Mouse (Mus musculus): ENCODE results near the gene L3mbtl3. TPM values are rescaled to one million over a fixed set of nuclear protein-coding genes. Genes with fewer than 3 reads are reported as not detected.

The L3mbtl3 gene
- polyA plus RNA-seq, 1 experiment from 2014 or later, result 21.2 TPM

GRCm38 (mm10) chr10:26280009-26280408 is 95.8 kb downstream of the L3mbtl3 start:
- 75% methylated on average over 8 of the region's 8 CpGs for WGBS
- ATAC-seq (ENCODE audit: low FRiP score, low read depth), result no peak
- Histone ChIP-seq H3K4me3 (no peak overlapping the region), H3K9ac (no peak overlapping the region), H3K4me1 (no peaks in the 10 kb centered on the region), H3K4me2 (replicated peaks) (no peak overlapping the region), H3K36me3 (peaks cover 26% of the 10 kb centered on the region), H3K27ac (no peak overlapping the region), H3K9me3 (no peaks in the 10 kb centered on the region), H3K27me3 (replicated peaks) (no peaks in the 10 kb centered on the region)

- Histone ChIP-seq H3K4me1 (no peaks in the 10 kb centered on the region), H3K4me2 (replicated peaks) (no peak overlapping the region), H3K27ac (no peak overlapping the region), H3K4me3 (no peak overlapping the region), H3K9ac (no peak overlapping the region), H3K27me3 (replicated peaks) (no peaks in the 10 kb centered on the region), H3K36me3 (peaks cover 35% of the 10 kb centered on the region), H3K9me3 (no peaks in the 10 kb centered on the region)
- WGBS, result 93% methylated on average over 6 of the region's 6 CpGs
- ATAC-seq (ENCODE audit: low FRiP score, low read depth), result no peak
These were observed 100.4 kb downstream of the L3mbtl3 start for GRCm38 (mm10) chr10:26275414-26275813.

GRCm38 (mm10) chr10:26263744-26264459 is 111.9 kb downstream of the L3mbtl3 start:
- Histone ChIP-seq H3K4me3 (no peak overlapping the region), H3K9ac (no peak overlapping the region), H3K27ac (no peak overlapping the region), H3K27me3 (replicated peaks) (no peaks in the 10 kb centered on the region), H3K9me3 (no peaks in the 10 kb centered on the region), H3K4me1 (no peaks in the 10 kb centered on the region), H3K4me2 (replicated peaks) (no peak overlapping the region), H3K36me3 (no peaks in the 10 kb centered on the region)
- 83% methylated on average over 3 of the region's 3 CpGs for WGBS
- no peak for ATAC-seq (ENCODE audit: low FRiP score, low read depth)

- no peaks in the 10 kb centered on the region for H3K27me3 ChIP-seq (replicated peaks)
- H3K4me2 ChIP-seq (replicated peaks), result no peak overlapping the region
- no peak for ATAC-seq (ENCODE audit: low FRiP score, low read depth)
- 79% methylated on average over 4 of the region's 4 CpGs for WGBS
- H3K9ac ChIP-seq, result no peak overlapping the region
- no peaks in the 10 kb centered on the region for H3K36me3 ChIP-seq
- H3K4me1 ChIP-seq, result no peaks in the 10 kb centered on the region
- H3K4me3 ChIP-seq, result no peak overlapping the region
- H3K9me3 ChIP-seq, result no peaks in the 10 kb centered on the region
- no peak overlapping the region for H3K27ac ChIP-seq
These were observed 115.9 kb downstream of the L3mbtl3 start for GRCm38 (mm10) chr10:26259908-26260307.

- no peaks in the 10 kb centered on the region for H3K9me3 ChIP-seq
- H3K4me2 ChIP-seq (replicated peaks), result no peak overlapping the region
- 88% methylated on average over 7 of the region's 7 CpGs for WGBS
- no peaks in the 10 kb centered on the region for H3K36me3 ChIP-seq
- no peak overlapping the region for H3K9ac ChIP-seq
- H3K27ac ChIP-seq, result no peak overlapping the region
- H3K27me3 ChIP-seq (replicated peaks), result no peaks in the 10 kb centered on the region
- ATAC-seq (ENCODE audit: low FRiP score, low read depth), result no peak
- no peak overlapping the region for H3K4me3 ChIP-seq
- H3K4me1 ChIP-seq, result no peaks in the 10 kb centered on the region
These were observed 126.2 kb downstream of the L3mbtl3 start for GRCm38 (mm10) chr10:26249426-26250165.

GRCm38 (mm10) chr10:26244466-26244865 is 131.3 kb downstream of the L3mbtl3 start:
- Histone ChIP-seq H3K27ac (no peak overlapping the region), H3K9ac (no peak overlapping the region), H3K4me2 (replicated peaks) (no peak overlapping the region), H3K4me1 (no peaks in the 10 kb centered on the region), H3K4me3 (no peak overlapping the region), H3K27me3 (replicated peaks) (no peaks in the 10 kb centered on the region), H3K9me3 (no peaks in the 10 kb centered on the region), H3K36me3 (no peaks in the 10 kb centered on the region)
- no peak for ATAC-seq (ENCODE audit: low FRiP score, low read depth)
- 85% methylated on average over 6 of the region's 6 CpGs for WGBS

- Histone ChIP-seq H3K4me2 (replicated peaks) (no peak overlapping the region), H3K27ac (no peak overlapping the region), H3K4me1 (no peaks in the 10 kb centered on the region), H3K36me3 (no peaks in the 10 kb centered on the region), H3K4me3 (no peak overlapping the region), H3K27me3 (replicated peaks) (no peaks in the 10 kb centered on the region), H3K9ac (no peak overlapping the region), H3K9me3 (no peaks in the 10 kb centered on the region)
- 91% methylated on average over 3 of the region's 3 CpGs for WGBS
- ATAC-seq (ENCODE audit: low FRiP score, low read depth), result no peak
These were observed 132.6 kb downstream of the L3mbtl3 start for GRCm38 (mm10) chr10:26243203-26243602.

GRCm38 (mm10) chr10:26239090-26239489 is 136.7 kb downstream of the L3mbtl3 start:
- Histone ChIP-seq H3K4me1 (no peaks in the 10 kb centered on the region), H3K36me3 (no peaks in the 10 kb centered on the region), H3K9me3 (no peaks in the 10 kb centered on the region), H3K27ac (no peak overlapping the region), H3K27me3 (replicated peaks) (no peaks in the 10 kb centered on the region), H3K4me2 (replicated peaks) (no peak overlapping the region), H3K9ac (no peak overlapping the region), H3K4me3 (no peak overlapping the region)
- WGBS, result 69% methylated on average over 1 of the region's 1 CpGs
- no peak for ATAC-seq (ENCODE audit: low FRiP score, low read depth)

- Histone ChIP-seq H3K4me3 (no peak overlapping the region), H3K9ac (no peak overlapping the region), H3K4me2 (replicated peaks) (no peak overlapping the region), H3K9me3 (no peaks in the 10 kb centered on the region), H3K36me3 (no peaks in the 10 kb centered on the region), H3K27me3 (replicated peaks) (no peaks in the 10 kb centered on the region), H3K27ac (no peak overlapping the region), H3K4me1 (no peaks in the 10 kb centered on the region)
- ATAC-seq (ENCODE audit: low FRiP score, low read depth), result no peak
- 64% methylated on average over 4 of the region's 4 CpGs for WGBS
These were observed 137.2 kb downstream of the L3mbtl3 start for GRCm38 (mm10) chr10:26238559-26238958.

GRCm38 (mm10) chr10:26232071-26232653 is 143.6 kb downstream of the L3mbtl3 start:
- WGBS, result 74% methylated on average over 3 of the region's 3 CpGs
- no peaks in the 10 kb centered on the region for H3K4me1 ChIP-seq
- ATAC-seq (ENCODE audit: low FRiP score, low read depth), result no peak

GRCm38 (mm10) chr10:26229488-26229887 is 146.3 kb downstream of the L3mbtl3 start, which contains the start of gene Samd3:
Gene Samd3 (plus strand): TSS chr10:26229707.
- Histone ChIP-seq H3K9ac (no peak within 1 kb of the TSS), H3K9me3 (no peaks in the 10 kb centered on the region), H3K27me3 (replicated peaks) (no peaks in the 10 kb centered on the region), H3K4me2 (replicated peaks) (no peak within 1 kb of the TSS), H3K4me1 (no peaks in the 10 kb centered on the region), H3K27ac (no peak within 1 kb of the TSS), H3K4me3 (no peak within 1 kb of the TSS), H3K36me3 (no peaks in the 10 kb centered on the region)
- 60% methylated on average over 4 of the region's 4 CpGs for WGBS
- ATAC-seq (ENCODE audit: low FRiP score, low read depth), result no peak

More at GRCm38 (mm10) chr10:26232071-26232653, 143.6 kb downstream of the L3mbtl3 start:
- no peaks in the 10 kb centered on the region for H3K9me3 ChIP-seq
- H3K4me2 ChIP-seq (replicated peaks), result no peak overlapping the region
- no peak overlapping the region for H3K27ac ChIP-seq
- H3K27me3 ChIP-seq (replicated peaks), result no peaks in the 10 kb centered on the region
- no peaks in the 10 kb centered on the region for H3K36me3 ChIP-seq
- no peak overlapping the region for H3K4me3 ChIP-seq
- no peak overlapping the region for H3K9ac ChIP-seq

- Histone ChIP-seq H3K36me3 (no peaks in the 10 kb centered on the region), H3K9me3 (no peaks in the 10 kb centered on the region), H3K4me2 (replicated peaks) (no peak overlapping the region), H3K4me3 (no peak overlapping the region), H3K27ac (no peak overlapping the region), H3K9ac (no peak overlapping the region), H3K4me1 (no peaks in the 10 kb centered on the region), H3K27me3 (replicated peaks) (no peaks in the 10 kb centered on the region)
- ATAC-seq (ENCODE audit: low FRiP score, low read depth), result no peak
These were observed 147.6 kb downstream of the L3mbtl3 start for GRCm38 (mm10) chr10:26228187-26228586.

Measured in neural tube, embryonic 12.5 days (tissue).